Mouse (Mus musculus): ENCODE data around the gene Epb41l5. TPM values are rescaled to one million over a fixed set of nuclear protein-coding genes. Genes with fewer than 3 reads are reported as not detected.

Epb41l5 gene
- polyA plus RNA-seq, 1 experiment = 1.6 TPM

DNA sequence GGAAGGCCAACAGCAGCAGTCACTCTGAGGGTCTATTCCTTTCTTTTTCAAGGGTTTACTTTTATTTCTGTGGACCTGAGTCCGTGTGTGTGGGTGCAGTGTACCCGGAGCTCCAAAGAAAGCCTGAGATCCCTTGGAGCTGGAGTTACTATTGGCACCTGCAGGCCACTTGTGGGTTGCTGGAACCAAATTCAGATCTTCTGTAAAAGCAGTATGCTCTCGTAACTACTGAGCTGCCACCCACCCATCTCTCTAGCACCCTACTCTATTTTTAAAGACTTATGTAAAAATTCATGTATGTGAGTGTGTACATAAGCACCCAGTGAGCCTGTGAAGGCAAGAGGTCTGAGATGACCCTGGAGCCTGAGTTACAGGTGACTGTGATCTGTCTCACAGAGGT, 43.4 kb downstream of the Epb41l5 start:
- Histone ChIP-seq H3K36me3 (ENCODE audit: control insufficient read depth, insufficient read depth, low read length) (no peaks in the 10 kb centered on the region), H3K4me3 (ENCODE audit: control insufficient read depth, insufficient read depth, low read length) (no peak overlapping the region), H3K4me1 (replicated peaks; ENCODE audit: control insufficient read depth, insufficient read depth, low read length) (no peaks in the 10 kb centered on the region), H3K27ac (ENCODE audit: control insufficient read depth, insufficient read depth, low read length) (no peak overlapping the region), H3K27me3 (ENCODE audit: control insufficient read depth, insufficient read depth, low read length) (no peaks in the 10 kb centered on the region)
- DNase-seq = no peak
- WGBS = 95% methylated on average over 3 of the region's 3 CpGs
- TF ChIP-seq CTCF (IDR thresholded peaks at IDR 0.05; ENCODE audit: borderline replicate concordance, control insufficient read depth, extremely low read depth, insufficient read depth, low read length, poor library complexity) (no peak), POLR2A (IDR thresholded peaks at IDR 0.05; ENCODE audit: control insufficient read depth, extremely low read depth, insufficient read depth, low read length, poor library complexity) (no peak)

DNA sequence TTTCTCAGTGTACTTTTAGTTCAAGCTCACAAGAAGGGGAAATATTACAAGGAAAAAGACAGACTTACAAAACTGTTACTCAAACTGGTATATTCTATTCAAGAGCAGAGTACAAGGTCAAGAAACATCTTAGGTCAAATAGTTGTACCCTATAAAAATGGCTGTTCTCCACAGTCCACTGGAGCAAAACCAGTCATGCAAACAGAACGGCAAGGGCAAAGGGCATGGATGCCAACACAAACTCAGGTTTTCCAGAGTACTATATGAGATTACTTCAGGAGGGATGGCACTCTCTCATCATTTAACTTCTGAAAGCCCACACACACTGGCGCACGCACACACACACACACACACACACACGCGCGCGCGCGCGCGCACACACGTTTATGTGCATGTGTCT, 46.4 kb downstream of the Epb41l5 start:
- Histone ChIP-seq H3K4me1 (replicated peaks; ENCODE audit: control insufficient read depth, insufficient read depth, low read length) (no peaks in the 10 kb centered on the region), H3K27me3 (ENCODE audit: control insufficient read depth, insufficient read depth, low read length) (no peaks in the 10 kb centered on the region), H3K27ac (ENCODE audit: control insufficient read depth, insufficient read depth, low read length) (no peak overlapping the region), H3K36me3 (ENCODE audit: control insufficient read depth, insufficient read depth, low read length) (no peaks in the 10 kb centered on the region), H3K4me3 (ENCODE audit: control insufficient read depth, insufficient read depth, low read length) (no peak overlapping the region)
- WGBS = 96% methylated on average over 12 of the region's 12 CpGs
- DNase-seq = no peak
- TF ChIP-seq CTCF (IDR thresholded peaks at IDR 0.05; ENCODE audit: borderline replicate concordance, control insufficient read depth, extremely low read depth, insufficient read depth, low read length, poor library complexity) = no peak
- no peak for TF ChIP-seq POLR2A (IDR thresholded peaks at IDR 0.05; ENCODE audit: control insufficient read depth, extremely low read depth, insufficient read depth, low read length, poor library complexity)

DNA sequence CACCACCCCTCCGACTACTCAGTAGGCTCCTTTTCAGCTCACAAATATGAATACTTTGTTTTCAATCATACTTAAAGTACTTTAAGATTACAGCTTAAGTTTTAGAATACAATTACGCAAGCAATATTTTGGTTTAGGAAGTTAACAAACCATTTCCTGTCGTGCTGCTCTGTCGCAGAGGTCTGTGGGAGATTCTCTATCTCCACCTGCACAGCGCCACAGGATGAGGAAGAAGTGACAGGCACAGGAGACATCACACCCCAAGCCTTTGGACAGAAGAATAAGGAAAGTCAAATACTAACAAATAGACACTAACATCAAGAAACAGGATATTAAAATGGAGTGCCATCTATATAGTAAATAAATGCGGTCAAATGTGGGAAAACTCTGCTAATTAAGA, 49.9 kb downstream of the Epb41l5 start:
- Histone ChIP-seq H3K27me3 (ENCODE audit: control insufficient read depth, insufficient read depth, low read length) (no peaks in the 10 kb centered on the region), H3K36me3 (ENCODE audit: control insufficient read depth, insufficient read depth, low read length) (no peaks in the 10 kb centered on the region), H3K4me3 (ENCODE audit: control insufficient read depth, insufficient read depth, low read length) (no peak overlapping the region), H3K27ac (ENCODE audit: control insufficient read depth, insufficient read depth, low read length) (no peak overlapping the region), H3K4me1 (replicated peaks; ENCODE audit: control insufficient read depth, insufficient read depth, low read length) (no peaks in the 10 kb centered on the region)
- TF ChIP-seq CTCF (IDR thresholded peaks at IDR 0.05; ENCODE audit: borderline replicate concordance, control insufficient read depth, extremely low read depth, insufficient read depth, low read length, poor library complexity) (no peak), POLR2A (IDR thresholded peaks at IDR 0.05; ENCODE audit: control insufficient read depth, extremely low read depth, insufficient read depth, low read length, poor library complexity) (no peak)
- WGBS = 45% methylated on average over 6 of the region's 6 CpGs
- no peak for DNase-seq

- WGBS = 87% methylated on average over 3 of the region's 3 CpGs
- Histone ChIP-seq H3K4me1 (replicated peaks; ENCODE audit: control insufficient read depth, insufficient read depth, low read length) (no peaks in the 10 kb centered on the region), H3K27me3 (ENCODE audit: control insufficient read depth, insufficient read depth, low read length) (no peaks in the 10 kb centered on the region), H3K36me3 (ENCODE audit: control insufficient read depth, insufficient read depth, low read length) (no peaks in the 10 kb centered on the region), H3K4me3 (ENCODE audit: control insufficient read depth, insufficient read depth, low read length) (no peak overlapping the region), H3K27ac (ENCODE audit: control insufficient read depth, insufficient read depth, low read length) (no peak overlapping the region)
- no peak for TF ChIP-seq POLR2A (IDR thresholded peaks at IDR 0.05; ENCODE audit: control insufficient read depth, extremely low read depth, insufficient read depth, low read length, poor library complexity)
- no peak for TF ChIP-seq CTCF (IDR thresholded peaks at IDR 0.05; ENCODE audit: borderline replicate concordance, control insufficient read depth, extremely low read depth, insufficient read depth, low read length, poor library complexity)
- no peak for DNase-seq
These were observed 51.8 kb downstream of the Epb41l5 start for GRCm38 (mm10) chr1:119596954-119597480.

- H3K4me1 ChIP-seq (replicated peaks; ENCODE audit: control insufficient read depth, insufficient read depth, low read length) = no peaks in the 10 kb centered on the region
- no peaks in the 10 kb centered on the region for H3K27me3 ChIP-seq (ENCODE audit: control insufficient read depth, insufficient read depth, low read length)
- WGBS = 89% methylated on average over 2 of the region's 2 CpGs
- DNase-seq = no peak
- no peak overlapping the region for H3K4me3 ChIP-seq (ENCODE audit: control insufficient read depth, insufficient read depth, low read length)
- TF ChIP-seq POLR2A (IDR thresholded peaks at IDR 0.05; ENCODE audit: control insufficient read depth, extremely low read depth, insufficient read depth, low read length, poor library complexity) (no peak), CTCF (IDR thresholded peaks at IDR 0.05; ENCODE audit: borderline replicate concordance, control insufficient read depth, extremely low read depth, insufficient read depth, low read length, poor library complexity) (no peak)
- H3K36me3 ChIP-seq (ENCODE audit: control insufficient read depth, insufficient read depth, low read length) = no peaks in the 10 kb centered on the region
- no peak overlapping the region for H3K27ac ChIP-seq (ENCODE audit: control insufficient read depth, insufficient read depth, low read length)
These were observed 58.8 kb downstream of the Epb41l5 start for GRCm38 (mm10) chr1:119590041-119590440.

DNA sequence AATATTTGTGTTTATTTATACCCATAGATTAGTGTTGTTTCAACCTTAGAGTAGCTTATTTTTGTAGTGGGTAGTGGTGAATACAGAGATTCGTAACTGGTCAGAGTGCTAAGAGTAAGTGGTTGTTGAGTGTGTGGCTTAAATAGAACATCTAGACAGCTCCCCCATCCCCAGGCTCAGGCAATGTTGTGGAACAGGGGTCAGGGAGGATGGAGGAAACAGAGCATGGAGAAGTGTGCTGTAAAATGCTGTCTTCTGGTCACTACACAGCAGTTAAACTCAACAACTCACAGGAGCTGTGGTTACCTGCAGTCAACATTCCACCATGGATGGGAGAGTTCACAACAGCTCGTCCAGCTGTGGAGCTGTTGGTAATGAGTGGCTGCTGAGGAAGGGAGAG, 63.8 kb downstream of the Epb41l5 start:
- Histone ChIP-seq H3K4me1 (replicated peaks; ENCODE audit: control insufficient read depth, insufficient read depth, low read length) (no peaks in the 10 kb centered on the region), H3K4me3 (ENCODE audit: control insufficient read depth, insufficient read depth, low read length) (no peak overlapping the region), H3K27ac (ENCODE audit: control insufficient read depth, insufficient read depth, low read length) (no peak overlapping the region), H3K27me3 (ENCODE audit: control insufficient read depth, insufficient read depth, low read length) (no peaks in the 10 kb centered on the region), H3K36me3 (ENCODE audit: control insufficient read depth, insufficient read depth, low read length) (no peaks in the 10 kb centered on the region)
- TF ChIP-seq POLR2A (IDR thresholded peaks at IDR 0.05; ENCODE audit: control insufficient read depth, extremely low read depth, insufficient read depth, low read length, poor library complexity) (no peak), CTCF (IDR thresholded peaks at IDR 0.05; ENCODE audit: borderline replicate concordance, control insufficient read depth, extremely low read depth, insufficient read depth, low read length, poor library complexity) (no peak)
- WGBS = 95% methylated on average over 2 of the region's 2 CpGs
- DNase-seq = no peak

DNA sequence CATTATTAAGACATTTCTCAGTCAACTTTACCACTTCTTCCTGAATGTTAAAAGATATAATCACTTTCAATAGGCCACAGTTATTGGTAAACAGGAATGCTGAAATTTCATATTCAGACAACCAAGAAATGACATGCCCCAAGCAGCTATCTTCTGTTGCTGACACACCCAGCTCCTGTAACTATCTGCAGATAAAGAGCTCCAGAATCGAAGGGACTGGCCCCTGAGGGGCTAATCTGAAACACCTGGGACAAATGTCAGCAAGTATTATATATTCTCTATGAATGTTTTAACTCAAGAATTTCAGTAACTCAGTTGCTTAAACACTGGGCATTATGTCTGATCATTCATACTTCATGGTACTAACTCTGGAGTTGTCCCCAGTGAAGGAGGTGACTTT, 78.7 kb downstream of the Epb41l5 start:
- Histone ChIP-seq H3K36me3 (ENCODE audit: control insufficient read depth, insufficient read depth, low read length) (no peaks in the 10 kb centered on the region), H3K4me1 (replicated peaks; ENCODE audit: control insufficient read depth, insufficient read depth, low read length) (no peaks in the 10 kb centered on the region), H3K4me3 (ENCODE audit: control insufficient read depth, insufficient read depth, low read length) (no peak overlapping the region), H3K27me3 (ENCODE audit: control insufficient read depth, insufficient read depth, low read length) (no peaks in the 10 kb centered on the region), H3K27ac (ENCODE audit: control insufficient read depth, insufficient read depth, low read length) (no peak overlapping the region)
- 88% methylated on average over 1 of the region's 1 CpGs for WGBS
- DNase-seq = no peak
- TF ChIP-seq POLR2A (IDR thresholded peaks at IDR 0.05; ENCODE audit: control insufficient read depth, extremely low read depth, insufficient read depth, low read length, poor library complexity) (no peak), CTCF (IDR thresholded peaks at IDR 0.05; ENCODE audit: borderline replicate concordance, control insufficient read depth, extremely low read depth, insufficient read depth, low read length, poor library complexity) (no peak)

Data from thymus, adult 2 months (tissue).